Mouse (Mus musculus): ENCODE results near the gene Kcnq1. TPM values are rescaled to one million over a fixed set of nuclear protein-coding genes. Genes with fewer than 3 reads are reported as not detected.

Gene Kcnq1
- polyA plus RNA-seq, 1 experiment: 0.01 TPM

- Histone ChIP-seq H3K27me3 (ENCODE audit: control insufficient read depth) (no peaks in the 10 kb centered on the region), H3K4me1 (ENCODE audit: control insufficient read depth) (peaks cover 3% of the 10 kb centered on the region), H3K36me3 (ENCODE audit: control insufficient read depth) (no peaks in the 10 kb centered on the region), H3K4me3 (replicated peaks) (no peak overlapping the region), H3K9me3 (ENCODE audit: control insufficient read depth, low read length) (no peaks in the 10 kb centered on the region)
- TF ChIP-seq GATA1 (IDR thresholded peaks at IDR 0.05; ENCODE audit: low read length): no peak
- no peak for TF ChIP-seq TAL1 (IDR thresholded peaks at IDR 0.05; ENCODE audit: low read length)
Observed at GRCm38 (mm10) chr7:143138789-143139188, 32.6 kb downstream of the Kcnq1 start.

- Histone ChIP-seq H3K27me3 (ENCODE audit: control insufficient read depth) (no peaks in the 10 kb centered on the region), H3K4me1 (ENCODE audit: control insufficient read depth) (peaks cover 3% of the 10 kb centered on the region), H3K9me3 (ENCODE audit: control insufficient read depth, low read length) (no peaks in the 10 kb centered on the region), H3K4me3 (replicated peaks) (no peak overlapping the region), H3K36me3 (ENCODE audit: control insufficient read depth) (no peaks in the 10 kb centered on the region)
- TF ChIP-seq TAL1 (IDR thresholded peaks at IDR 0.05; ENCODE audit: low read length) (no peak), GATA1 (IDR thresholded peaks at IDR 0.05; ENCODE audit: low read length) (no peak)
Observed at GRCm38 (mm10) chr7:143139932-143140331, 33.8 kb downstream of the Kcnq1 start.

GRCm38 (mm10) chr7:143142680-143143079 lies 36.5 kb downstream of the Kcnq1 start:
- H3K36me3 ChIP-seq (ENCODE audit: control insufficient read depth): no peaks in the 10 kb centered on the region
- no peaks in the 10 kb centered on the region for H3K27me3 ChIP-seq (ENCODE audit: control insufficient read depth)
- H3K4me3 ChIP-seq (replicated peaks): no peak overlapping the region
- H3K9me3 ChIP-seq (ENCODE audit: control insufficient read depth, low read length): no peaks in the 10 kb centered on the region
- H3K4me1 ChIP-seq (ENCODE audit: control insufficient read depth): peaks cover 3% of the 10 kb centered on the region
- TF ChIP-seq GATA1 (IDR thresholded peaks at IDR 0.05; ENCODE audit: low read length) (no peak), TAL1 (IDR thresholded peaks at IDR 0.05; ENCODE audit: low read length) (no peak)

- TF ChIP-seq TAL1 (IDR thresholded peaks at IDR 0.05; ENCODE audit: low read length): no peak
- no peak for TF ChIP-seq GATA1 (IDR thresholded peaks at IDR 0.05; ENCODE audit: low read length)
- Histone ChIP-seq H3K36me3 (ENCODE audit: control insufficient read depth) (no peaks in the 10 kb centered on the region), H3K4me1 (ENCODE audit: control insufficient read depth) (no peaks in the 10 kb centered on the region), H3K9me3 (ENCODE audit: control insufficient read depth, low read length) (no peaks in the 10 kb centered on the region), H3K27me3 (ENCODE audit: control insufficient read depth) (no peaks in the 10 kb centered on the region), H3K4me3 (replicated peaks) (no peak overlapping the region)
Observed at GRCm38 (mm10) chr7:143147015-143147414, 40.9 kb downstream of the Kcnq1 start.

DNA sequence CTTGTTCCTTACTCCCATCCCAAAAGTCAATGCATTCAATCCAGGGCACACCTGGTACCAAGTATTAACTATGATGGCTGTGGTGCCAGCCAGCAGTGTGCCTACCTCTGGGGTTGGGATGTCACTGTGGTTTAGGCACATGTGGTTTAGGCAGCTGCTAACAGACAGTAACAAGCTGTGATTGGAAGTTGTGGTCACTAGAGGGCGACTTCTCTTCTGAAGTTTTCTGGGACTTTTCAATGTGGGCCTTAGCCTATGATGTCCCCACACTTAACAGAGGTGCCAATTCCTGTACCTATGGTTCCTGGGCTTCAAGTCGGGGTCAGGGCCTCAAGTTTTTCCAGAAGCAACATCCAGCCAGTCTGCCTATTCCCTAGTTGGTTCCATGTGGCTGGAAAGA lies 45.0 kb downstream of the Kcnq1 start:
- TF ChIP-seq GATA1 (IDR thresholded peaks at IDR 0.05; ENCODE audit: low read length) (no peak), TAL1 (IDR thresholded peaks at IDR 0.05; ENCODE audit: low read length) (no peak)
- Histone ChIP-seq H3K9me3 (ENCODE audit: control insufficient read depth, low read length) (no peaks in the 10 kb centered on the region), H3K36me3 (ENCODE audit: control insufficient read depth) (no peaks in the 10 kb centered on the region), H3K4me1 (ENCODE audit: control insufficient read depth) (peaks cover 9% of the 10 kb centered on the region), H3K27me3 (ENCODE audit: control insufficient read depth) (peaks cover 7% of the 10 kb centered on the region), H3K4me3 (replicated peaks) (no peak overlapping the region)

GRCm38 (mm10) chr7:143152350-143152749 lies 46.2 kb downstream of the Kcnq1 start:
- H3K4me1 ChIP-seq (ENCODE audit: control insufficient read depth): peaks cover 9% of the 10 kb centered on the region
- TF ChIP-seq TAL1 (IDR thresholded peaks at IDR 0.05; ENCODE audit: low read length) (no peak), GATA1 (IDR thresholded peaks at IDR 0.05; ENCODE audit: low read length) (no peak)
- no peaks in the 10 kb centered on the region for H3K9me3 ChIP-seq (ENCODE audit: control insufficient read depth, low read length)
- peaks cover 7% of the 10 kb centered on the region for H3K27me3 ChIP-seq (ENCODE audit: control insufficient read depth)
- no peaks in the 10 kb centered on the region for H3K36me3 ChIP-seq (ENCODE audit: control insufficient read depth)
- H3K4me3 ChIP-seq (replicated peaks): no peak overlapping the region

DNA sequence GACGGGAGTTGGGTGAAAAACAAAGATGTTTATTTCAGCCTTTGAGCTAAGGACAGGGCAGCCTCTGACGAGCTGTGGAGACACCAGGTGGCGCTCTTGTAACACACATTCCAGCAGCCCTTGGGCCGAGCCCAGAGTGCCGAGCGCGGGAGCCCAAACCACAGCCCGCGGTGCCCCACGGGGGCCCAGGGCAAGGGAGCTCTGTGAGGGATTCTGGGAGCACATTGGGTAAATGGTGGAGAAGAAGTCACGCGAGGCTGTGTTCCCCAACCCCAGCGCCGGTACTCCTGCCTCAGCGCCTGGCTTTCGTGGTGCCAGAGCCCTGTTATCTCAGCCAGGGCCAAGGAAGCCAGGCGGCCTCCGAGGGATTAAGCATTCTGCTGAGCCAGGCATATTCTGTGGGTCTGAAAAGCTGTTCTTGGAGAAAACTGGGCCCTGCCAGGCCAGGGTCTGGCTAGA lies 47.8 kb downstream of the Kcnq1 start:
- TF ChIP-seq GATA1 (IDR thresholded peaks at IDR 0.05; ENCODE audit: low read length): no peak
- TF ChIP-seq TAL1 (IDR thresholded peaks at IDR 0.05; ENCODE audit: low read length): no peak
- Histone ChIP-seq H3K4me1 (ENCODE audit: control insufficient read depth) (peaks cover 9% of the 10 kb centered on the region), H3K9me3 (ENCODE audit: control insufficient read depth, low read length) (no peaks in the 10 kb centered on the region), H3K36me3 (ENCODE audit: control insufficient read depth) (no peaks in the 10 kb centered on the region), H3K4me3 (replicated peaks) (peak overlapping the region; percentile 28), H3K27me3 (ENCODE audit: control insufficient read depth) (peaks cover 7% of the 10 kb centered on the region)

GRCm38 (mm10) chr7:143154458-143154871 lies 48.3 kb downstream of the Kcnq1 start:
- H3K4me1 ChIP-seq (ENCODE audit: control insufficient read depth): peaks cover 9% of the 10 kb centered on the region
- H3K36me3 ChIP-seq (ENCODE audit: control insufficient read depth): no peaks in the 10 kb centered on the region
- no peak overlapping the region for H3K4me3 ChIP-seq (replicated peaks)
- H3K9me3 ChIP-seq (ENCODE audit: control insufficient read depth, low read length): no peaks in the 10 kb centered on the region
- TF ChIP-seq TAL1 (IDR thresholded peaks at IDR 0.05; ENCODE audit: low read length) (no peak), GATA1 (IDR thresholded peaks at IDR 0.05; ENCODE audit: low read length) (no peak)
- H3K27me3 ChIP-seq (ENCODE audit: control insufficient read depth): peaks cover 7% of the 10 kb centered on the region

GRCm38 (mm10) chr7:143155257-143155656 lies 49.1 kb downstream of the Kcnq1 start:
- peaks cover 7% of the 10 kb centered on the region for H3K27me3 ChIP-seq (ENCODE audit: control insufficient read depth)
- TF ChIP-seq GATA1 (IDR thresholded peaks at IDR 0.05; ENCODE audit: low read length) (no peak), TAL1 (IDR thresholded peaks at IDR 0.05; ENCODE audit: low read length) (no peak)

More at GRCm38 (mm10) chr7:143155257-143155656, 49.1 kb downstream of the Kcnq1 start:
- Histone ChIP-seq H3K9me3 (ENCODE audit: control insufficient read depth, low read length) (no peaks in the 10 kb centered on the region), H3K4me1 (ENCODE audit: control insufficient read depth) (peaks cover 9% of the 10 kb centered on the region), H3K36me3 (ENCODE audit: control insufficient read depth) (no peaks in the 10 kb centered on the region), H3K4me3 (replicated peaks) (no peak overlapping the region)
